Mouse (Mus musculus) MEL-GATA-1-ER (cell line): ENCODE data around the gene Slc28a2.
A peak's percentile ranks its signal among the peaks of the same experiment; 100 is the strongest.
"Not testable (repeated sequence)": the region's sequence is repeated elsewhere in the genome, so short reads cannot be mapped to it uniquely, and the experiment has no call there.

Experiments used
- DNase-seq: peaks from one replicate; pipeline ENCODE4 v3.0.0-alpha.2; 2012; ENCODE audit warnings: low read depth; ENCODE audit errors: extremely low read depth

Gene Slc28a2

DNA sequence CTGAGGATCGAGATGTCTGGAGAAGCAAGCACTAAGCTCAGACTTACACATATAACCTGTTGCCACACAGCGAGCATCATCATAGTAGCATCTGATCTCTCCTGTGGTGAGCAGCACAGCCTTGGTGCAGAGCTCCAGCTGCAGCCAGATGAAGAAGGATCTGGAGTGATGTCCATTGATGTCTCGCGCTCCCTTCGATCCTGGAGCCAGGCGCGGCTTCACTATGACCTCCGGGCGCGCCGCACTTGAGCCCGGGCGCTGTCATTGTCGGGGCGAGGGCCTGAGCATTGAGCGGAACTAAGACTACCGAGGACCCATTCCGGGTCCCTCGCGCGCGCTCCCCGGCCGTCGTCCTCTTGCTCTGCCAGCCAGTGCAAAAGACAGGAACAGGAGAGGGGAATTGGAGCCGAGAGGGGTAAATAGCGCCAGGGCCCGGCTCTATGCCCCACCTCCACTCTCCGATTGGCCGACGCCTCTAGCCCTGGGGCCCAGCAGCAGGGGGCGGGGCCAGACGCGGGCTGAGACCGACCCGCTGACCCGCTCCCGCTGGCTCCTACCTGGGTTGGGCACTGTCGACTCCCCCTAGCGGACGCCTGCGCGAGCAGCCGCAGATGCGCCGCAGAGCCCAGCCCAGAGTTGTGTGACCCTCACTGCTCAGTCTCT, 41.2 kb downstream of the Slc28a2 start:
- peak; percentile 72 for DNase-seq

DNA sequence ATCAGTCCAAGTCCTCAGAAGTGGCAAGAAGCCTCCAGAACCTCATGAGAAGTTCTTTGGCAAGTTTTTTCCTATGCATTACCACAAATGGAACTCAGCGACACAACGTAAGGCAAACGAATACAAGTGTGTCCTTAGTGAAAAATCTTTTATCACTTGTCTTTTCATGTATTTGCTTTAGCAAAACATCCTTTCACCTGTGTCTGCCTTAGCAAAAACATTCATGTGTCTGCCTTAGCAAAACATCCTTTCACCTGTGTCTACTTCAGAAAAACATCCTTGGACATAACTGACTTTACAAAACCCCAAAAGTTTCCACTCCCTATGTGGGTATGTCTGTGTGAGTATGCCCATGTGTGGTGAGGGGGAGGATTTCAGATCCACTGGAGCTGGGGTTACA, 42.9 kb downstream of the Slc28a2 start:
- DNase-seq = no peak

DNA sequence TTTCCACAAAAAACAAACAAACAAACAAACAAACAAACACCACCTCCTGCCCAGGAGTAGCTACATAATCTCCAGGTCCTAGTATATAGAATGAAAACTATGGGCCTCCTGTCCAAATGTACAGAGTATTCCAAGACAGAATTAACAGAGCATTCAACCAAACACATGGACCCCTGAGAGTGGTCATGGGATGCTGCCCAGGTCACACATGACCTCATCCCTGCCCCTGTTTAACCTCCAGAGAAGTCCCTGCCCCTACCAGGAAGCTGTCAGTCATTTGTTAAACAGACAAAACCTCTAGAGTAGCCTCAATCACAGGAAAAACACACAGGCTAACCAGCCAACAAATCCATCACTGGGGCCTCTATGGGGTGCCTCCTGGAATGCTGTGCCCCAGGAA, 50.3 kb downstream of the Slc28a2 start:
- no peak for DNase-seq

DNA sequence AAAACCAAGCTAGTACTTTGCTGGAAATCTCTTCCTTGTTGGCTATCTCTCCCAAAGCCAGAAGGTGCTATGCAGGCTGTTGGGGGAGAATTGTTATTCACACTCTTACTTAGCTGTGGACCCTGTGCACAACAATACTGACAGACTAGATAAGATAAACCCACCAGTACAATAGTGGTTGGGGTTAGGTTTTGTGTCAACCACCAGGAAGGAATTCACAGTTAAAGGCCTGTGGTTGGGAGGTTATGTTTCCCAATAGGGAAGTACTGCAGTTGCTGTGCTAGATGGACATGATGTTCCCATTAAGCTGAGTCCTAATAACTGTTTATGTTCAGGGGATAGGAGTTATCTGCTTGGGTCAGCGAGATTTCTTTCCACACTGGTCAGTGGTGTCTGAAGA, 57.5 kb downstream of the Slc28a2 start:
- peak; percentile 6 for DNase-seq

DNA sequence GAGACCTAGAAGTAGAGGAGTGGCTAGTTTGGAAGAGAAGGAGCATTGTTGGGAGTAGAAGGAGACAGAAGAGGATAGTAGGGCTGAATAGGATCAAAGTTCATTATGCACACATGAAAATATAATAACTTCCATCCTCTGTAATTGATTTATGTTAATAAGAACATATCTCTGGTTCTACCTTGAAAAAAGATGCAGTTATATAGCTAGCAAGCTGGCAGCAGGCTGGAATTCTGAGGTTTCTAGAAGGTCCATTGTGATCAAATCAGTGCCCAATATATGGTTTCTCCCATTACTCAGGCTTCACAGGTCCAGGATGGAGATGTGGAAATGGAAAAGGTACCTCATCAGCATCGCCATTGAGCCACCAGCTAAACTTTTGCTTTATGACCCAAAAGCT, 58.4 kb downstream of the Slc28a2 start, which contains the start of gene Gm14085:
Gene Gm14085, plus strand, starts transcription at position 301 of the 400 bp plus-strand sequence.
- no peak for DNase-seq

DNA sequence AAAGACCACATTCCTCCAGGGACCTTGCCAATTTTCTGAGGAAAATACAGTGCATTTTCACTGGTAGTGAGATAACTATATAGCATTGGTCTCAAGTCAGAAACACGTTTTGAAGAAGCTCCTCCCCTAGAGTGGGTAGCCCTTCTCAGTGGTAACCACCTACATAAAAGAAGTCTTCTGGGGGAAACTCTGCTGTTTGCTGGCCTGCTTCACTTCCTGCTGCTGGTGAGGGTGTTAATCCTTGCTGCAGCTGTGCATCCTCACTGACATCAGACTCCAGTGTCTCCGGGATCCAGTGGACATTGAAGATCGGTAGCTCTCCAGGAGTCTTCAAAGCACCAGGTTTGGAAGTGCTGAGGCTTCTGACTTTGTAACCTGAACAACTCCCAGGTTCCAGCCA, 59.4 kb downstream of the Slc28a2 start:
- not testable (repeated sequence) for DNase-seq

DNA sequence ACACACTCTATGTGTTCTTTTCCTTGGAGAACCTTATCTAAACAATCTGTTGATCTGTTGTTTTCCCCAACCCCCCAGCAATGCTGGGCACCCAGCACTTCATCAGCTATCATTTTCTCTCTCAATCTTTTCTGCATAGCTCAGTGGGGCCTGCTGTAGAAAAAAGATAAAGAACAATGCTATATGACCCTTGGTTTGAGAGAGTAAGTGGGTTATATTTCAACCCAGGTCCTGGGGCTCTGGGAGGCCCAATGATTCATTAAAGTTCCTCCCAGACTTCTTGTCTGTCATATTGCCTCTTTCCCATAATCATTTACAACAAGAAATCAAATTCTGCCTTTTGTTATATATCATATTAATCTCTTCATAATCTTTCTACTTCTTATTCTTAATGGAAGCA, 59.8 kb downstream of the Slc28a2 start:
- not testable (repeated sequence) for DNase-seq

DNA sequence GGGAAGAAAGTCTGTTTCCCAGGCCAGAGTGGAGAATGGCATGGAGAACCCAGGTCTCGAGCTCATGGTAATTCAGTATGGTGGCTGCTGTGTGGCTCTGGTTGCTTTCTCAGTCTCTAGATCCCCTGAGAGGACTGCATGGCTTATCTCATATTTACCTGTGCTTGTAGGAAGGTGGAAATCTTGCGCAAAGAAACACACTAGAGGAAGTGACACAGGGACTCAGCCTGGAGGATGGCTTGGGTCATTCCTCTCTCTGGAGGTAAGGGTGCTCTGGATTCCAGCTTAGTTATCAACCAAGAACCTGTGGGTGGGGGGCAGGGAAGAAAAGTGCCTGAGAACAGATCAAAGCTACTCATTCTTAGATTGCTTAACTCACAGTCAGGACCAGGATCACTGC, 60.4 kb downstream of the Slc28a2 start:
- DNase-seq = no peak
